12 mouse cellular contexts compared by ENCODE assay signal in genomic region chr4:155207841-155208240, GRCm38 (mm10). TPM values are rescaled to one million over a fixed set of nuclear protein-coding genes. Genes with fewer than 3 reads are reported as not detected.
A peak's percentile ranks its signal among the peaks of the same experiment; 100 is the strongest.
DNase-seq lines count a peak whose midpoint lies in the region; ATAC-seq and TF ChIP-seq lines count a peak whose summit lies in the region.
"Had no signal": no experiment of that assay in that cellular context is flagged by ENCODE, and none has a peak within 500 bp of the region (broad histone marks: within the 10 kb centered on the region; RNA-seq: fewer than 3 reads in every experiment).

No protein-coding gene starts in this region.

- no peak overlapping the region for H3K4me3 ChIP-seq in heart, embryonic 15.5 days
- H3K4me3 ChIP-seq in midbrain, embryonic 10.5 days = no peak overlapping the region
- H3K4me3 ChIP-seq in midbrain, postnatal 0 days (ENCODE audit: low read depth, low read length) = no peak overlapping the region
- H3K4me3 ChIP-seq in kidney, postnatal 0 days (replicated peaks; ENCODE audit: low read depth, low read length) = no peak overlapping the region
- H3K4me3 ChIP-seq: limb, embryonic 12.5 days had no signal

- no peaks in the 10 kb centered on the region for H3K36me3 ChIP-seq in heart, embryonic 15.5 days
- peaks cover 38% of the 10 kb centered on the region for H3K36me3 ChIP-seq in midbrain, embryonic 10.5 days
- no peaks in the 10 kb centered on the region; the same call in 1 of the 2 replicates for H3K36me3 ChIP-seq in midbrain, postnatal 0 days (ENCODE audit: insufficient read depth, low read length)
- H3K36me3 ChIP-seq in kidney, postnatal 0 days (ENCODE audit: insufficient read depth, low read length) = peaks cover 17% of the 10 kb centered on the region

- no peaks in the 10 kb centered on the region for H3K27me3 ChIP-seq in heart, embryonic 15.5 days
- H3K27me3 ChIP-seq in midbrain, embryonic 10.5 days (ENCODE audit: low read depth, poor library complexity, severe bottlenecking) = no peaks in the 10 kb centered on the region
- H3K27me3 ChIP-seq in midbrain, postnatal 0 days (ENCODE audit: insufficient read depth, low read length) = no peaks in the 10 kb centered on the region
- H3K27me3 ChIP-seq in kidney, postnatal 0 days (ENCODE audit: insufficient read depth, low read length) = no peaks in the 10 kb centered on the region
- H3K27me3 ChIP-seq: limb, embryonic 12.5 days had no signal

- H3K4me1 ChIP-seq in heart, embryonic 15.5 days (replicated peaks) = peaks cover 77% of the 10 kb centered on the region
- H3K4me1 ChIP-seq in midbrain, embryonic 10.5 days = peaks cover 66% of the 10 kb centered on the region
- no peaks in the 10 kb centered on the region for H3K4me1 ChIP-seq in midbrain, postnatal 0 days (ENCODE audit: insufficient read depth, low read length)
- H3K4me1 ChIP-seq in kidney, postnatal 0 days (replicated peaks; ENCODE audit: insufficient read depth, low read length) = peaks cover 37% of the 10 kb centered on the region

- peak overlapping the region; percentile 38 for H3K27ac ChIP-seq in heart, embryonic 15.5 days
- peak overlapping the region; percentile 74 for H3K27ac ChIP-seq in midbrain, embryonic 10.5 days (replicated peaks)
- no peak overlapping the region for H3K27ac ChIP-seq in midbrain, postnatal 0 days (ENCODE audit: low read depth, low read length)
- H3K27ac ChIP-seq in kidney, postnatal 0 days = peak overlapping the region; percentile 64; the same call in 1 of the 2 replicates

- 69% methylated on average over 3 of the region's 3 CpGs for WGBS in heart, embryonic 15.5 days
- WGBS in midbrain, embryonic 10.5 days = 57% methylated on average over 3 of the region's 3 CpGs
- 69% methylated on average over 3 of the region's 3 CpGs for WGBS in midbrain, postnatal 0 days
- 47% methylated on average over 3 of the region's 3 CpGs for WGBS in kidney, postnatal 0 days

- no peak for TF ChIP-seq CTCF in midbrain, postnatal 0 days (IDR thresholded peaks at IDR 0.05)
- no peak for TF ChIP-seq CTCF in kidney, postnatal 0 days (IDR thresholded peaks at IDR 0.05; ENCODE audit: low read depth)

- no peak for DNase-seq in heart, postnatal 4 days
- DNase-seq in midbrain, embryonic 10.5 days (ENCODE audit: low spot score) = peak; percentile 11
- DNase-seq in midbrain, postnatal 0 days (ENCODE audit: low spot score) = no peak
- DNase-seq in kidney, postnatal 0 days (ENCODE audit: low spot score) = no peak
- no peak for DNase-seq in urinary bladder, postnatal 36 days (ENCODE audit: low spot score in 2 of 2)
- no peak for DNase-seq in testis, postnatal 10 days (ENCODE audit: low spot score)
- no peak for DNase-seq in thymus, postnatal 10 days (ENCODE audit: low spot score in 2 of 2)
- DNase-seq: adrenal gland, postnatal 25 days; gastrocnemius, postnatal 10 days; thymus, adult 18-20 months had no signal

- H3K9me3 ChIP-seq in heart, embryonic 15.5 days (replicated peaks) = no peaks in the 10 kb centered on the region
- H3K9me3 ChIP-seq in midbrain, embryonic 10.5 days (replicated peaks) = no peaks in the 10 kb centered on the region
- no peaks in the 10 kb centered on the region for H3K9me3 ChIP-seq in midbrain, postnatal 0 days (ENCODE audit: low read length)
- H3K9me3 ChIP-seq in kidney, postnatal 0 days (replicated peaks; ENCODE audit: low read length) = no peaks in the 10 kb centered on the region
- H3K9me3 ChIP-seq: limb, embryonic 12.5 days had no signal

- no peak overlapping the region for H3K9ac ChIP-seq in heart, embryonic 15.5 days
- no peak overlapping the region for H3K9ac ChIP-seq in midbrain, postnatal 0 days (replicated peaks; ENCODE audit: low read length, poor library complexity, severe bottlenecking)
- H3K9ac ChIP-seq in kidney, postnatal 0 days (ENCODE audit: low read depth, low read length) = no peak overlapping the region
- H3K9ac ChIP-seq: limb, embryonic 12.5 days had no signal

- no peak overlapping the region for H3K4me2 ChIP-seq in heart, embryonic 15.5 days
- no peak overlapping the region for H3K4me2 ChIP-seq in midbrain, postnatal 0 days (ENCODE audit: low read depth, low read length, poor library complexity, severe bottlenecking)
- no peak overlapping the region for H3K4me2 ChIP-seq in kidney, postnatal 0 days (ENCODE audit: low read length)
- H3K4me2 ChIP-seq: limb, embryonic 12.5 days had no signal

- ATAC-seq in heart, embryonic 15.5 days (replicated peaks; ENCODE audit: insufficient number of reproducible peaks, insufficient read depth, low FRiP score, low read depth) = no peak
- ATAC-seq in midbrain, postnatal 0 days (ENCODE audit: low FRiP score) = no peak
- no peak for ATAC-seq in kidney, postnatal 0 days (replicated peaks; ENCODE audit: low FRiP score, low read depth)

RNA-seq across cellular contexts. Expression of gene Ski, which starts 14.6 kb away (rescaled TPM):
- 11.0 and 13.6 TPM in 2 replicates for polyA plus RNA-seq in heart, embryonic 15.5 days (2015; fragmentation: Nextera tagmentation; extraction: Ambion mirVana)
- 10 to 100 TPM; 93.8 to 98.1 TPM for total RNA-seq in heart, postnatal 4 days (2021)
- 8.9 and 10.1 TPM in 2 replicates for polyA plus RNA-seq in midbrain, embryonic 10.5 days (2016; fragmentation: Nextera tagmentation; extraction: Ambion mirVana)
- 59.8 and 63.1 TPM in 2 replicates for total RNA-seq in midbrain, postnatal 0 days (2014; rRNA removed)
- 7.1 and 8.4 TPM in 2 replicates for polyA plus RNA-seq in midbrain, postnatal 0 days (2015; fragmentation: Nextera tagmentation; extraction: Ambion mirVana)
- 15.5 TPM in 2 replicates for polyA plus RNA-seq in kidney, postnatal 0 days (2015; fragmentation: Nextera tagmentation; extraction: Ambion mirVana)

RNA-seq across cellular contexts. Expression of gene Faap20, which starts 41.8 kb away (rescaled TPM):
- polyA plus RNA-seq in heart, embryonic 15.5 days (2015; fragmentation: Nextera tagmentation; extraction: Ambion mirVana) = 64.7 and 67.7 TPM in 2 replicates
- total RNA-seq in heart, postnatal 4 days (2021) = 10 to 100 TPM; 31.7 to 31.9 TPM
- polyA plus RNA-seq in midbrain, embryonic 10.5 days (2016; fragmentation: Nextera tagmentation; extraction: Ambion mirVana) = 118 and 120 TPM in 2 replicates
- total RNA-seq in midbrain, postnatal 0 days (2014; rRNA removed) = 39.5 and 48.7 TPM in 2 replicates
- polyA plus RNA-seq in midbrain, postnatal 0 days (2015; fragmentation: Nextera tagmentation; extraction: Ambion mirVana) = 56.6 and 57.1 TPM in 2 replicates
- polyA plus RNA-seq in kidney, postnatal 0 days (2015; fragmentation: Nextera tagmentation; extraction: Ambion mirVana) = 77.2 and 80.0 TPM in 2 replicates
